Mouse (Mus musculus): Measurements from ENCODE around the gene Kif16b. TPM values are rescaled to one million over a fixed set of nuclear protein-coding genes. Genes with fewer than 3 reads are reported as not detected.

Kif16b gene
- total and polyA plus RNA-seq, 3 experiments: 10.7 to 32.0 (median 13.0) TPM

- Histone ChIP-seq H3K27ac (ENCODE audit: control insufficient read depth, low read depth, low read length) (peak overlapping the region; percentile 84), H3K9me3 (replicated peaks; ENCODE audit: insufficient read depth, low read length) (no peaks in the 10 kb centered on the region), H3K79me2 (ENCODE audit: control insufficient read depth, insufficient read depth, low read length, poor library complexity) (peaks cover 2% of the 10 kb centered on the region; the same call in 1 of the 2 replicates), H3K36me3 (ENCODE audit: control insufficient read depth in 1 of 2, insufficient read depth in 2 of 2, low read length in 2 of 2) (peaks cover 0 to 4% of the 10 kb centered on the region in 2 experiments; a peak in 1 of 4 replicates), H3K4me3 (ENCODE audit: control insufficient read depth in 1 of 2, insufficient read depth in 1 of 2, low read depth in 2 of 2, low read length in 2 of 2) (peak overlapping the region; percentile 50 to 52), H3K9ac (ENCODE audit: control insufficient read depth, low read depth, low read length, poor library complexity, severe bottlenecking) (peak overlapping the region; percentile 69), H3K27me3 (ENCODE audit: control insufficient read depth in 1 of 2, insufficient read depth in 2 of 2, low read length in 2 of 2) (no peaks in the 10 kb centered on the region), H3K4me1 (ENCODE audit: control insufficient read depth in 1 of 2, insufficient read depth in 2 of 2, low read length in 2 of 2) (peaks cover 0 to 4% of the 10 kb centered on the region in 2 experiments; a peak in 2 of 4 replicates)
- TF ChIP-seq POLR2AphosphoS5 (IDR thresholded peaks at IDR 0.05; ENCODE audit: borderline replicate concordance, low read depth, low read length) (peak; percentile 35; the same call in 1 of the 2 replicates), TBP (IDR thresholded peaks at IDR 0.05; ENCODE audit: low read depth, low read length) (peak; percentile 58), NRF1 (IDR thresholded peaks at IDR 0.05; ENCODE audit: insufficient read depth, low read depth, low read length, poor library complexity, severe bottlenecking) (peak; percentile 76), MAZ (IDR thresholded peaks at IDR 0.05; ENCODE audit: low read depth, low read length) (no peak), CHD2 (IDR thresholded peaks at IDR 0.05; ENCODE audit: low read length) (no peak), GABPA (IDR thresholded peaks at IDR 0.05; ENCODE audit: low read depth, low read length) (no peak), MAX (IDR thresholded peaks at IDR 0.05; ENCODE audit: low read length) (peak; percentile 52; the same call in 1 of the 2 replicates), SIN3A (IDR thresholded peaks at IDR 0.05; ENCODE audit: low read length) (peak; percentile 82), HCFC1 (IDR thresholded peaks at IDR 0.05; ENCODE audit: low read depth, low read length) (peak; percentile 83), ELF1 (IDR thresholded peaks at IDR 0.05; ENCODE audit: low read depth, low read length) (peak; percentile 21; the same call in 1 of the 2 replicates), POLR2A (IDR thresholded peaks at IDR 0.05; ENCODE audit: control insufficient read depth in 1 of 2, insufficient read depth in 1 of 2, low read depth in 1 of 2, low read length in 2 of 2, poor library complexity in 1 of 2) (peak; percentile 47 to 64; a peak in 2 of 4 replicates), MXI1 (IDR thresholded peaks at IDR 0.05; ENCODE audit: low read depth, low read length) (peak; percentile 47), POLR2AphosphoS2 (IDR thresholded peaks at IDR 0.05; ENCODE audit: low read length) (no peak), E2F4 (IDR thresholded peaks at IDR 0.05; ENCODE audit: borderline replicate concordance, low read depth, low read length) (peak; percentile 81; the same call in 1 of the 2 replicates), ETS1 (IDR thresholded peaks at IDR 0.05; ENCODE audit: low read depth, low read length) (peak; percentile 18; the same call in 1 of the 2 replicates)
- DNase-seq (ENCODE audit: low read depth, low spot score): peak; percentile 97
These were observed 1.9 kb upstream of the Kif16b start for GRCm38 (mm10) chr2:142902905-142903895.

DNA sequence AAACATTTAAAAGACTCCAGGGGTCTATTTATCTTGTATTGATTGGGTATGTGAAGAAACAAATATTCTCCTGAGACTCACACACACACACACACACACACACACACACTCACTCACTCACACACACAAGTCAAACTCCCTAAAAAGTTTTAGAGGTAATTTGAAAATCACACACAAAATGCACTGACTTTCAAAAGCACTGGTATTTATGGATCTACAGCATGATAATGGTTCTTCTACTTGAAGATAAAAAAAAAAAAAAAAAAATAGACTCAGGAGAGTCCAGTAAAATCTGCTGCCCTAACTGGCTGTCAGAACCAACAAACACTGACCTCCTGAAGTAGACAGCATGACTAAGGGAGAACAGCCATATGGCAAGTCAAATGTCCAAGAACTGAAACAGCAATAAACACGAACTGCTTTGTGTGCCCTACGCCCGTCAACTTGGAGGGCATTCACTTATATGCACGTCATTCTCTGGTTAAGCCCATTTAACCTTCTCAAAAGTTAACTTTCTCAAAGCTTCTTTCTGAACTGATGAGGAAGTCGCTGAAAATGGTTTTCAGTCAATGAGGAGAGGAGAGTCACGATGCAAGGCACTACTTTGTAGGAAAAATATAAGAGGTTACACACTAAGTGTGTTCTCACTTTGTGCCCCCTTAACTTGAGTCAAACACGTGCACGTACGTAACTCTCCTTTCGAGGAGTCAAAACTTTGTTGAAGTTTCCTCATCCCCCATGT lies 1.0 kb downstream of the Kif16b start:
- peak; percentile 15 for DNase-seq (ENCODE audit: low read depth, low spot score)
- TF ChIP-seq POLR2A (IDR thresholded peaks at IDR 0.05; ENCODE audit: control insufficient read depth in 1 of 2, insufficient read depth in 1 of 2, low read depth in 1 of 2, low read length in 2 of 2, poor library complexity in 1 of 2): no peak
- no peak for TF ChIP-seq TBP (IDR thresholded peaks at IDR 0.05; ENCODE audit: low read depth, low read length)
- TF ChIP-seq MXI1 (IDR thresholded peaks at IDR 0.05; ENCODE audit: low read depth, low read length): peak; percentile 85
- TF ChIP-seq MAZ (IDR thresholded peaks at IDR 0.05; ENCODE audit: low read depth, low read length): no peak
- 0 out of 2 replicates have a peak, but pooled peaks have one; percentile 70 for TF ChIP-seq MYC (IDR thresholded peaks at IDR 0.05; ENCODE audit: low read depth, low read length)
- TF ChIP-seq MAX (IDR thresholded peaks at IDR 0.05; ENCODE audit: low read length): peak; percentile 85
- TF ChIP-seq CHD1 (IDR thresholded peaks at IDR 0.05; ENCODE audit: low read depth, low read length): 0 out of 2 replicates have a peak, but pooled peaks have one; percentile 57
- 0 out of 2 replicates have a peak, but pooled peaks have one; percentile 4 for TF ChIP-seq ZMIZ1 (IDR thresholded peaks at IDR 0.05; ENCODE audit: low read depth, low read length)
- peak; percentile 55 for TF ChIP-seq ZNF384 (IDR thresholded peaks at IDR 0.05; ENCODE audit: low read depth, low read length)
- no peaks in the 10 kb centered on the region for H3K9me3 ChIP-seq (replicated peaks; ENCODE audit: insufficient read depth, low read length)
- peak overlapping the region; percentile 63 for H3K27ac ChIP-seq (ENCODE audit: control insufficient read depth, low read depth, low read length)
- H3K4me3 ChIP-seq (ENCODE audit: control insufficient read depth in 1 of 2, insufficient read depth in 1 of 2, low read depth in 2 of 2, low read length in 2 of 2): peak overlapping the region; percentile 58 to 86
- peaks cover 2% of the 10 kb centered on the region; the same call in 1 of the 2 replicates for H3K79me2 ChIP-seq (ENCODE audit: control insufficient read depth, insufficient read depth, low read length, poor library complexity)
- no peaks in the 10 kb centered on the region for H3K27me3 ChIP-seq (ENCODE audit: control insufficient read depth in 1 of 2, insufficient read depth in 2 of 2, low read length in 2 of 2)
- H3K9ac ChIP-seq (ENCODE audit: control insufficient read depth, low read depth, low read length, poor library complexity, severe bottlenecking): peak overlapping the region; percentile 58
- H3K36me3 ChIP-seq (ENCODE audit: control insufficient read depth in 1 of 2, insufficient read depth in 2 of 2, low read length in 2 of 2): peaks cover 0 to 4% of the 10 kb centered on the region in 2 experiments; a peak in 1 of 4 replicates
- peaks cover 0 to 4% of the 10 kb centered on the region in 2 experiments; a peak in 2 of 4 replicates for H3K4me1 ChIP-seq (ENCODE audit: control insufficient read depth in 1 of 2, insufficient read depth in 2 of 2, low read length in 2 of 2)
